Mouse (Mus musculus): Measurements from ENCODE around the gene Gm44596.

The Gm44596 gene

GRCm38 (mm10) chr6:128429300-128429699 is 54.0 kb downstream of the Gm44596 start:
- no peak for DNase-seq (ENCODE audit: low spot score)

- no peak for DNase-seq (ENCODE audit: low spot score)
Observed at GRCm38 (mm10) chr6:128429826-128430225, 54.5 kb downstream of the Gm44596 start.

GRCm38 (mm10) chr6:128432356-128432915 is 57.1 kb downstream of the Gm44596 start:
- peak; percentile 73 for DNase-seq (ENCODE audit: low spot score)

- DNase-seq (ENCODE audit: low spot score) = no peak
Observed at GRCm38 (mm10) chr6:128433566-128433965, 58.3 kb downstream of the Gm44596 start.

GRCm38 (mm10) chr6:128435474-128435873 is 60.2 kb downstream of the Gm44596 start:
- DNase-seq (ENCODE audit: low spot score) = peak; percentile 77

GRCm38 (mm10) chr6:128436356-128437005 is 61.2 kb downstream of the Gm44596 start:
- no peak for DNase-seq (ENCODE audit: low spot score)

- DNase-seq (ENCODE audit: low spot score) = no peak
Observed at GRCm38 (mm10) chr6:128437288-128437687, 62.0 kb downstream of the Gm44596 start.

GRCm38 (mm10) chr6:128437731-128438316 is 62.5 kb downstream of the Gm44596 start:
- DNase-seq (ENCODE audit: low spot score) = peak; percentile 52

- peak; percentile 93 for DNase-seq (ENCODE audit: low spot score)
Observed at GRCm38 (mm10) chr6:128438317-128438870, 63.1 kb downstream of the Gm44596 start, which contains the start of gene Fkbp4. Gene Fkbp4 (minus strand): TSS chr6:128438677.

GRCm38 (mm10) chr6:128438871-128439341 is 63.6 kb downstream of the Gm44596 start:
- peak; percentile 57 for DNase-seq (ENCODE audit: low spot score)

- no peak for DNase-seq (ENCODE audit: low spot score)
Observed at GRCm38 (mm10) chr6:128440238-128440637, 64.9 kb downstream of the Gm44596 start.

GRCm38 (mm10) chr6:128445761-128446535 is 70.6 kb downstream of the Gm44596 start:
- no peak for DNase-seq (ENCODE audit: low spot score)

GRCm38 (mm10) chr6:128447063-128447462 is 71.8 kb downstream of the Gm44596 start:
- no peak for DNase-seq (ENCODE audit: low spot score)

- DNase-seq (ENCODE audit: low spot score) = no peak
Observed at GRCm38 (mm10) chr6:128455835-128456605, 80.7 kb downstream of the Gm44596 start.
